Mouse (Mus musculus) liver, adult 2 months (tissue): ENCODE measurements around the gene Cdkn1b. TPM values are rescaled to one million over a fixed set of nuclear protein-coding genes. Genes with fewer than 3 reads are reported as not detected.

ENCODE experiments used
- DNase-seq: peaks from one replicate; pipeline ENCODE4 v3.0.0-alpha.2; 2011; ENCODE audit warnings: low read depth, low spot score; ENCODE audit errors: extremely low read depth
- H3K27ac ChIP-seq: fragments of 200-500 bp; replicated peaks from 2 replicates; pipeline ENCODE4 v1.5.1; 2012; ENCODE audit warnings: low read depth, mild to moderate bottlenecking, control low read depth, inconsistent platforms, low read length; ENCODE audit not compliant: insufficient read depth
- H3K27me3 ChIP-seq: fragments of 200-500 bp; 2 replicates; pipeline ENCODE4 v1.6.1; 2012; ENCODE audit warnings: mild to moderate bottlenecking, moderate library complexity, low read length, inconsistent platforms; ENCODE audit not compliant: control insufficient read depth, insufficient read depth
- H3K36me3 ChIP-seq: fragments of 200-500 bp; 2 replicates; pipeline ENCODE4 v1.6.1; 2012; ENCODE audit warnings: low read length, inconsistent platforms; ENCODE audit not compliant: control insufficient read depth, insufficient read depth
- H3K4me1 ChIP-seq: fragments of 200-500 bp; 2 replicates; pipeline ENCODE4 v1.6.1; 2011; ENCODE audit warnings: low read length; ENCODE audit not compliant: control insufficient read depth, insufficient read depth
- H3K4me3 ChIP-seq: fragments of 200-500 bp; 2 replicates; pipeline ENCODE4 v1.5.1; 2011; ENCODE audit warnings: low read depth, mild to moderate bottlenecking, control low read depth, low read length, moderate library complexity; ENCODE audit not compliant: insufficient read depth
- H3K79me2 ChIP-seq: fragments of 200-500 bp; 2 replicates; pipeline ENCODE4 v1.6.1; 2012; ENCODE audit warnings: inconsistent platforms, mild to moderate bottlenecking, low read length, moderate library complexity; ENCODE audit not compliant: control insufficient read depth, insufficient read depth
- H3K9ac ChIP-seq: fragments of 200-500 bp; 2 replicates; pipeline ENCODE4 v1.6.1; 2012; ENCODE audit warnings: low read depth, mild to moderate bottlenecking, control low read depth, inconsistent platforms, low read length
- CTCF ChIP-seq: fragments of 200-500 bp; IDR thresholded peaks from 2 replicates; pipeline ENCODE4 v1.5.1; 2011; ENCODE audit warnings: low read depth, low read length, control low read depth
- POLR2A ChIP-seq: fragments of 200-500 bp; IDR thresholded peaks from 2 replicates; pipeline ENCODE4 v1.6.1; 2011; ENCODE audit warnings: low read length, control low read depth; ENCODE audit not compliant: insufficient read depth; ENCODE audit errors: extremely low read depth
- WGBS: fragments of 180-500 bp; shearing (Covaris S2); methylation state at CpG from one replicate; pipeline ENCODE4 v1.1.7; 2018; 5-methylcytosine and 5-hydroxymethylcytosine counted together
- polyA plus RNA-seq: library from polyadenylated mRNA; depleted of rRNA; stranded (reverse); fragments of >200 nt; gene quantifications from 2 replicates; pipeline ENCODE4 v1.2.3, GENCODE M21; 2012
- total RNA-seq: library from RNA; depleted of rRNA; stranded (reverse); fragments of >200 nt; gene quantifications from 2 replicates; pipeline ENCODE4 v1.2.3, GENCODE M21; 2014

The Cdkn1b gene
- total and polyA plus RNA-seq, 2 experiments, result 7.1 to 16.2 TPM

GRCm38 (mm10) chr6:134896570-134897436 lies 23.4 kb upstream of the Cdkn1b start:
- Histone ChIP-seq H3K9ac (no peak overlapping the region), H3K79me2 (no peaks in the 10 kb centered on the region), H3K27ac (no peak overlapping the region), H3K4me3 (no peak overlapping the region), H3K27me3 (no peaks in the 10 kb centered on the region), H3K4me1 (peaks cover 2% of the 10 kb centered on the region; the same call in 1 of the 2 replicates), H3K36me3 (no peaks in the 10 kb centered on the region)
- DNase-seq, result no peak
- 32% methylated on average over 15 of the region's 15 CpGs for WGBS
- TF ChIP-seq POLR2A (no peak), CTCF (no peak)

GRCm38 (mm10) chr6:134897443-134898094 lies 22.6 kb upstream of the Cdkn1b start:
- no peaks in the 10 kb centered on the region for H3K79me2 ChIP-seq

DNA sequence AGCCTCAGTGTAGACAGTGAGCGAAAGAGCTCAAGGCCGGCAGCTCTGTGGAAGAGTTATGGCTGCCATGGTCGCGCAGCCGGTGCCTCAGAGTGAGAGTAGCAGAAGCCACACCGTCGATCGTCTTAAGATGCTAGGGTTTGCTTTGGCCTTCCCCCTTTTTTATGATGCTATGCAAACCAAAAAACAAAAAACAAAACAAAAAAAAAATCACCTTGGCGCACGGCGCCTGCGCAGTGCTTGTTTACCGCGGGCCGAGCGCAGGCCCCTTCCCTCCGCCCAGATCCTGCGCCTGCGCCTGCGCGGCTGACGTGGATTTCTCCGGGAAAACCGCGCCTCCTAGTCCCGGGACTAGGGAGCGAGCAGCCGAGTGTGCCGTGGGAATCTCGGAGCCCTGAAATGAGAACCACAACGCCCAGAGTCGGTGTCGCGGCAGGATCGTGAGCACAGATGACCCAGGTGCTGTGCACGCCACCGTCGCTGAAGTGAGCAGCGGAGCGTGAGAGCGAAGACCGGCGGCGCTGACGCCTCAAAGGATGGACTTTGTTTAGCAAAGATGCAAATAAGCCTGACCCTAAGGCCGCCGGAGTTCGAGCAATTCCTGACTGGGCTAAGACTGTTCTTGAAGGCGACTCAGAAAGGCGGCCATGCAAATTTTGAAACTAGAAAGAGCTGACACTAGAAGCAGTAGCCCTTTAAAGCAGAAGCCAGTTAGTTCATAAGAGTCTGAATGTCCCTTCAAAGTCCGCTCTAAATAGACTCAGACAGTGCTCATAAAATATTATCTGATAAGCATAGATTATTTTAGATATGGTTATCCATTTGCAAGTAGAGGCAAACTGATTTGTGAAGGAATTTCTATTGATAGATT lies 21.9 kb upstream of the Cdkn1b start, which contains the start of gene Gpr19:
TSS of gene Gpr19 (minus strand) at position 484 of the 871 bp plus-strand sequence.
- under 1% methylated on average over 51 of the region's 51 CpGs for WGBS
- peak within 1 kb of the TSS; percentile 65 for H3K4me3 ChIP-seq
- DNase-seq, result peak; percentile 80
- TF ChIP-seq POLR2A, result peak; percentile 95
- no peak for TF ChIP-seq CTCF
- H3K27me3 ChIP-seq, result no peaks in the 10 kb centered on the region
- H3K27ac ChIP-seq, result peak within 1 kb of the TSS; percentile 99
- H3K79me2 ChIP-seq, result no peaks in the 10 kb centered on the region
- H3K36me3 ChIP-seq, result no peaks in the 10 kb centered on the region
- peaks cover 2% of the 10 kb centered on the region; the same call in 1 of the 2 replicates for H3K4me1 ChIP-seq
- H3K9ac ChIP-seq, result peak within 1 kb of the TSS; percentile 92

More at GRCm38 (mm10) chr6:134897443-134898094, 22.6 kb upstream of the Cdkn1b start:
- H3K27ac ChIP-seq, result peak overlapping the region; percentile 99
- H3K27me3 ChIP-seq, result no peaks in the 10 kb centered on the region
- under 1% methylated on average over 38 of the region's 38 CpGs for WGBS
- peak overlapping the region; percentile 65 for H3K4me3 ChIP-seq
- H3K4me1 ChIP-seq, result peaks cover 2% of the 10 kb centered on the region; the same call in 1 of the 2 replicates
- DNase-seq, result peak; percentile 73
- peak overlapping the region; percentile 92 for H3K9ac ChIP-seq
- TF ChIP-seq CTCF (no peak), POLR2A (peak; percentile 87)
- H3K36me3 ChIP-seq, result no peaks in the 10 kb centered on the region

GRCm38 (mm10) chr6:134903368-134903767 lies 16.8 kb upstream of the Cdkn1b start:
- no peak for TF ChIP-seq POLR2A
- TF ChIP-seq CTCF, result no peak
- no peaks in the 10 kb centered on the region for H3K36me3 ChIP-seq
- WGBS, result 92% methylated on average over 4 of the region's 4 CpGs
- no peaks in the 10 kb centered on the region for H3K79me2 ChIP-seq
- H3K9ac ChIP-seq, result no peak overlapping the region
- H3K27ac ChIP-seq, result no peak overlapping the region
- DNase-seq, result no peak
- no peak overlapping the region for H3K4me3 ChIP-seq
- no peaks in the 10 kb centered on the region for H3K4me1 ChIP-seq
- no peaks in the 10 kb centered on the region for H3K27me3 ChIP-seq
